ENCODE assay signal across 1 mouse cellular context in the genomic region with DNA sequence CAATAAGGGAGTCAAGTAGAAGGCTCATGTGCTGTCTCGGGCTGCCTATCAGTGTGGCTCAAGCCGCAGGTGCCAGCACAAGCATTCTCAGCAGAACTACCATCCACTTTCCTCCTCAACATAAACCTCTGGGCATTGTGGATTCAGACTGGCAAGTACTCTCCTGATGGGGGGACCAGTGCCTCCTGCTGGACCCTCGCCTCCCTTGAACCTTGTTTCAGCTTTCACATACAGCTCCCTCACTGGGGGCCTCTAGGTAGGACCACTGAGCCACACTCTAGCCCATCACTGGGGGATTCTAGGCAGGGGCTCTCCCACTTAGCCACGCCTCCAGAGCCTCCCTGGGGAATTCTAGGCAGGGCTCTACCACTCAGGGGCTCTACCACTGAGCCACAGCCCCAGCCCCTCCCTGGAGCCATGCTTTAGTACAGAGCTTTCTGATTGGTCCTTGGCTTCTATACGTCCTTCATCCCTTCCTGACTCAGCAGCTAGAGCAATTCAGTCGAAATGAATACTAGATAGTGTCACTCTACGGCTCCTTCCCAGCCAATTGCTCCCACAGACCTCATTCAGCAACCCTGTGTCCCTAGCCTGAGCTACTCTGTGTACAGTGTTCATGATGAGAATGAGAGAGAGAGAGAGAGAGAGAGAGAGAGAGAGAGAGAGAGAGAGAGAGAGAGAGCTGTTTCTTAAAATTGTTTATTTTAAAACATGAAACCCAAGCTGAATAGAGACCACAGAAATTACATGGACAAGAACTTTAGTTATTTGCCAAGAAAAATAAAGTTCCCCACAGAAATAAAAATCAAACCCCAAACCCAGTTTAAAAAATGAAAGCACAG.
A peak's percentile ranks its signal among the peaks of the same experiment; 100 is the strongest.
TF ChIP-seq lines count a peak whose summit lies in the region.

No protein-coding gene starts in this region.

TF ChIP-seq in MEL, 35 proteins besides CTCF, POLR2A, EP300 and RAD21 (continued from another document):
- no peak for TF ChIP-seq MEF2A (IDR thresholded peaks at IDR 0.05; ENCODE audit: extremely low read depth, insufficient replicate concordance, low read depth, low read length, poor library complexity, severe bottlenecking)
- 0 out of 2 replicates have a peak, but pooled peaks have one; percentile 54 for TF ChIP-seq JUND (IDR thresholded peaks at IDR 0.05; ENCODE audit: low read depth, low read length)
